Mouse (Mus musculus): Measurements from ENCODE around the gene Olfr980.
"Not testable (repeated sequence)": the region's sequence is repeated elsewhere in the genome, so short reads cannot be mapped to it uniquely, and the experiment has no call there.

Gene Olfr980

GRCm38 (mm10) chr9:40009482-40009881 is at the start of gene Olfr980:
Gene Olfr980, minus strand, starts transcription at chr9:40009582.
- no peak for DNase-seq

- peak; percentile 80 for DNase-seq
Measured at GRCm38 (mm10) chr9:40050138-40050537, 40.8 kb upstream of the Olfr980 start.

GRCm38 (mm10) chr9:40021164-40021563 is 11.8 kb upstream of the Olfr980 start, which contains the start of gene Olfr981:
Gene Olfr981, plus strand, starts transcription at chr9:40021464.
- DNase-seq = no peak

- no peak for DNase-seq
Measured at GRCm38 (mm10) chr9:40003365-40003764, 6.0 kb downstream of the Olfr980 start, which contains the start of gene Olfr979. Gene Olfr979, minus strand, starts transcription at chr9:40003465.

- DNase-seq = no peak
Measured at GRCm38 (mm10) chr9:39991813-39992212, 17.6 kb downstream of the Olfr980 start, which contains the start of gene Olfr978. Gene Olfr978, plus strand, starts transcription at chr9:39992113.

- not testable (repeated sequence) for DNase-seq
Measured at GRCm38 (mm10) chr9:39976581-39977145, 32.7 kb downstream of the Olfr980 start.

- DNase-seq = not testable (repeated sequence)
Measured at GRCm38 (mm10) chr9:39961033-39961432, 48.3 kb downstream of the Olfr980 start, which contains the start of gene Olfr976. Gene Olfr976, minus strand, starts transcription at chr9:39961133.
